Comparison of ENCODE assay signal across 15 mouse cellular contexts in genomic region chr11:99130736-99131462, GRCm38 (mm10). TPM values are rescaled to one million over a fixed set of nuclear protein-coding genes. Genes with fewer than 3 reads are reported as not detected.
A peak's percentile ranks its signal among the peaks of the same experiment; 100 is the strongest.
DNase-seq lines count a peak whose midpoint lies in the region; ATAC-seq and TF ChIP-seq lines count a peak whose summit lies in the region.
"Had no signal": no experiment of that assay in that cellular context is flagged by ENCODE, and none has a peak within 500 bp of the region (broad histone marks: within the 10 kb centered on the region; RNA-seq: fewer than 3 reads in every experiment).

No protein-coding gene starts in this region.

- no peak for TF ChIP-seq CTCF in CH12.LX (conservative IDR thresholded peaks at IDR 0.05 in 1 of 2, IDR thresholded peaks at IDR 0.05 in 1 of 2; ENCODE audit: low read depth in 2 of 2, low read length in 2 of 2)

- dilution Hi-C loops in CH12.LX (cut with MboI; ENCODE audit: extremely low pct_ligation_motif_present, extremely low pct_unique_long_range_greater_than_20kb, low sequenced_read_pairs), result no loop called here

- peak overlapping the region; percentile 89 for H3K27ac ChIP-seq in hindbrain, embryonic 11.5 days (ENCODE audit: low read depth, low read length)
- no peak overlapping the region for H3K27ac ChIP-seq in hindbrain, embryonic 14.5 days
- peak overlapping the region; percentile 74; the same call in 1 of the 2 replicates for H3K27ac ChIP-seq in CH12.LX (ENCODE audit: insufficient read depth, low read depth)
- H3K27ac ChIP-seq: macrophage had no signal

- peaks cover 13% of the 10 kb centered on the region for H3K4me1 ChIP-seq in hindbrain, embryonic 11.5 days (replicated peaks; ENCODE audit: control insufficient read depth, insufficient read depth, low read length)
- H3K4me1 ChIP-seq in hindbrain, embryonic 14.5 days (replicated peaks; ENCODE audit: control insufficient read depth, insufficient read depth, low read length), result peaks cover 17% of the 10 kb centered on the region
- peaks cover 41 to 94% of the 10 kb centered on the region in 2 experiments for H3K4me1 ChIP-seq in CH12.LX (ENCODE audit: control insufficient read depth in 1 of 2, insufficient read depth in 2 of 2)

- H3K79me2 ChIP-seq in CH12.LX (replicated peaks; ENCODE audit: control insufficient read depth, extremely low read depth, insufficient read depth, poor library complexity, severe bottlenecking), result no peaks in the 10 kb centered on the region

- H3K27me3 ChIP-seq in hindbrain, embryonic 11.5 days (ENCODE audit: control insufficient read depth, insufficient read depth, low read length), result no peaks in the 10 kb centered on the region
- no peaks in the 10 kb centered on the region for H3K27me3 ChIP-seq in hindbrain, embryonic 14.5 days (ENCODE audit: control insufficient read depth, insufficient read depth, low read length)
- H3K27me3 ChIP-seq in CH12.LX (replicated peaks), result no peaks in the 10 kb centered on the region

- H3K4me3 ChIP-seq in hindbrain, embryonic 11.5 days (ENCODE audit: low read depth, low read length), result no peak overlapping the region
- no peak overlapping the region for H3K4me3 ChIP-seq in hindbrain, embryonic 14.5 days (replicated peaks; ENCODE audit: low read length)
- H3K4me3 ChIP-seq in CH12.LX (replicated peaks in 1 of 3; ENCODE audit: low read depth in 2 of 3, low read length in 2 of 3, poor library complexity in 1 of 3), result peak overlapping the region in 1 of 3 experiments; percentile 29

- no peak overlapping the region for H3K9ac ChIP-seq in hindbrain, embryonic 11.5 days (ENCODE audit: low read depth, low read length)
- H3K9ac ChIP-seq in hindbrain, embryonic 14.5 days, result no peak overlapping the region
- no peak overlapping the region; the same call in 1 of the 2 replicates for H3K9ac ChIP-seq in CH12.LX (ENCODE audit: insufficient read depth, low read depth)
- H3K9ac ChIP-seq: liver, postnatal 0 days had no signal

- no peak overlapping the region for H3K4me2 ChIP-seq in hindbrain, embryonic 11.5 days (replicated peaks; ENCODE audit: low read depth, low read length)
- H3K4me2 ChIP-seq in hindbrain, embryonic 14.5 days (replicated peaks), result no peak overlapping the region
- peak overlapping the region; percentile 75; the same call in 1 of the 2 replicates for H3K4me2 ChIP-seq in CH12.LX (ENCODE audit: insufficient read depth, low read depth, poor library complexity, severe bottlenecking)

- H3K36me3 ChIP-seq in hindbrain, embryonic 11.5 days (ENCODE audit: control insufficient read depth, insufficient read depth, low read length), result no peaks in the 10 kb centered on the region
- H3K36me3 ChIP-seq in hindbrain, embryonic 14.5 days (replicated peaks; ENCODE audit: control insufficient read depth, insufficient read depth), result no peaks in the 10 kb centered on the region
- no peaks in the 10 kb centered on the region for H3K36me3 ChIP-seq in CH12.LX (replicated peaks in 1 of 2; ENCODE audit: control insufficient read depth in 1 of 2, insufficient read depth in 1 of 2, low read length in 1 of 2)

- no peak for TF ChIP-seq POLR2A in CH12.LX (IDR thresholded peaks at IDR 0.05; ENCODE audit: low read depth, low read length)

- in situ Hi-C loops in CH12.LX (cut with MboI; ENCODE audit: low pct_ligation_motif_present, low pct_unique_long_range_greater_than_20kb, low sequenced_read_pairs), result loop anchor here (5.0 kb wide), 1 partner anchor 89 kb away; the partner anchor contains the start of gene Igfbp4

- DNase-seq in hindbrain, embryonic 11.5 days (ENCODE audit: low spot score), result no peak
- DNase-seq in hindbrain, embryonic 14.5 days (ENCODE audit: low spot score), result no peak
- DNase-seq in CD4-positive, CD25-positive, alpha-beta regulatory T cell, adult 2 months (ENCODE audit: low read depth, low spot score), result peak; percentile 76
- no peak for DNase-seq in CH12.LX (ENCODE audit: extremely low read depth)
- DNase-seq in lung, postnatal 14 days, result no peak
- DNase-seq in cerebellum, adult 8-10 months, result no peak
- DNase-seq: adrenal gland, postnatal 36 days; cerebellum, adult 11 months; gastrocnemius, postnatal 10 days; layer of hippocampus, adult 9-11 months; liver, postnatal 0 days had no signal

- WGBS in hindbrain, embryonic 11.5 days, result 56% methylated on average over 5 of the region's 5 CpGs
- WGBS in hindbrain, embryonic 14.5 days, result 59% methylated on average over 5 of the region's 5 CpGs

- H3K9me3 ChIP-seq in hindbrain, embryonic 11.5 days (ENCODE audit: control insufficient read depth, low read length), result no peaks in the 10 kb centered on the region
- H3K9me3 ChIP-seq in hindbrain, embryonic 14.5 days (ENCODE audit: control insufficient read depth, low read length), result no peaks in the 10 kb centered on the region
- H3K9me3 ChIP-seq in CH12.LX (replicated peaks; ENCODE audit: low read length), result no peaks in the 10 kb centered on the region

- no peak for TF ChIP-seq RAD21 in CH12.LX (IDR thresholded peaks at IDR 0.05; ENCODE audit: low read depth, low read length)

- ATAC-seq in hindbrain, embryonic 11.5 days (ENCODE audit: low FRiP score), result no peak
- ATAC-seq in hindbrain, embryonic 14.5 days (ENCODE audit: low FRiP score), result no peak
- peak; percentile 78 for ATAC-seq in inflammation-experienced regulatory T-cells, adult 6 months
- ATAC-seq: liver, postnatal 0 days had no signal

- peak; percentile 44; the same call in 1 of the 2 replicates for TF ChIP-seq EP300 in CH12.LX (IDR thresholded peaks at IDR 0.05; ENCODE audit: low read length)

TF ChIP-seq in CH12.LX, 34 proteins besides CTCF, POLR2A, EP300 and RAD21:
- TF ChIP-seq ZNF384 (IDR thresholded peaks at IDR 0.05; ENCODE audit: low read depth, low read length), result no peak
- TF ChIP-seq MYC (IDR thresholded peaks at IDR 0.05; ENCODE audit: low read depth, low read length), result no peak
- TF ChIP-seq ZKSCAN1 (IDR thresholded peaks at IDR 0.05; ENCODE audit: borderline replicate concordance, low read depth, low read length), result no peak
- TF ChIP-seq HCFC1 (IDR thresholded peaks at IDR 0.05; ENCODE audit: low read depth, low read length), result peak; percentile 32
- TF ChIP-seq ETS1 (conservative IDR thresholded peaks at IDR 0.05; ENCODE audit: low read depth, low read length), result peak; percentile 42
- TF ChIP-seq MAFK (IDR thresholded peaks at IDR 0.05; ENCODE audit: insufficient replicate concordance, low read length), result no peak
- TF ChIP-seq RCOR1 (conservative IDR thresholded peaks at IDR 0.05; ENCODE audit: low read depth, low read length), result 0 out of 2 replicates have a peak, but pooled peaks have one; percentile 49
- no peak for TF ChIP-seq JUND (conservative IDR thresholded peaks at IDR 0.05; ENCODE audit: low read depth, low read length)
- TF ChIP-seq TBP (conservative IDR thresholded peaks at IDR 0.05; ENCODE audit: low read depth, low read length), result no peak
- TF ChIP-seq NELFE (IDR thresholded peaks at IDR 0.05; ENCODE audit: low read depth, low read length), result no peak
- peak; percentile 7; the same call in 1 of the 2 replicates for TF ChIP-seq SIN3A (IDR thresholded peaks at IDR 0.05; ENCODE audit: low read length)
- peak; percentile 73; the same call in 1 of the 2 replicates for TF ChIP-seq IRF4 (IDR thresholded peaks at IDR 0.05; ENCODE audit: low read depth, low read length)
- no peak for TF ChIP-seq MAZ (IDR thresholded peaks at IDR 0.05; ENCODE audit: low read depth, low read length)
- no peak for TF ChIP-seq MXI1 (IDR thresholded peaks at IDR 0.05; ENCODE audit: low read depth, low read length)
- TF ChIP-seq MEF2A (IDR thresholded peaks at IDR 0.05; ENCODE audit: borderline replicate concordance, low read depth, low read length), result peak; percentile 61; the same call in 1 of the 2 replicates
- peak; percentile 68 for TF ChIP-seq BHLHE40 (IDR thresholded peaks at IDR 0.05; ENCODE audit: low read depth, low read length)
- TF ChIP-seq CHD1 (IDR thresholded peaks at IDR 0.05; ENCODE audit: low read depth, low read length), result no peak
- peak; percentile 49; the same call in 1 of the 2 replicates for TF ChIP-seq TCF12 (IDR thresholded peaks at IDR 0.05; ENCODE audit: low read depth, low read length)
- no peak for TF ChIP-seq KAT2A (IDR thresholded peaks at IDR 0.05; ENCODE audit: insufficient replicate concordance, low read length)
- TF ChIP-seq GABPA (IDR thresholded peaks at IDR 0.05; ENCODE audit: insufficient replicate concordance, low read depth, low read length), result no peak

RNA-seq across cellular contexts. Expression of gene Ccr7, which starts 24.0 kb away (rescaled TPM):
- 0.17 and 0.31 TPM in 2 replicates for polyA plus RNA-seq in hindbrain, embryonic 11.5 days (2014; fragmentation: Nextera tagmentation; extraction: Ambion mirVana)
- polyA plus RNA-seq in hindbrain, embryonic 14.5 days (2014; fragmentation: Nextera tagmentation; extraction: Ambion mirVana), result 0.23 TPM in 1 of 2 replicates, not detected in the other
- total RNA-seq in CH12.LX (2012; rRNA removed), result 170 and 241 TPM in 2 replicates
- total RNA-seq in CH12.LX (2014; rRNA removed), result 178 and 203 TPM in 2 replicates
- 306 and 316 TPM in 2 replicates for polyA plus RNA-seq in CH12.LX (2012; ENCODE audit: insufficient read length, low read depth)
- 100 to 1,000 TPM in 2 of 3 experiments, 10 to 100 TPM in 1; 16.6 to 295 (median 286) TPM for polyA plus RNA-seq in inflammation-experienced regulatory T-cells, adult 6 months (2017; shearing (Covaris generic))
- polyA plus RNA-seq: kidney, embryonic 14.5 days had no signal

RNA-seq across cellular contexts. Expression of gene Tns4, which starts 41.8 kb away (rescaled TPM):
- 0.50 and 1.1 TPM in 2 replicates for polyA plus RNA-seq in hindbrain, embryonic 11.5 days (2014; fragmentation: Nextera tagmentation; extraction: Ambion mirVana)
- 0.20 TPM in 1 of 2 replicates, not detected in the other for polyA plus RNA-seq in hindbrain, embryonic 14.5 days (2014; fragmentation: Nextera tagmentation; extraction: Ambion mirVana)
- total RNA-seq in CH12.LX (2012; rRNA removed) (0.04 and 0.13 TPM in 2 replicates), CH12.LX (2014; rRNA removed) (not detected in 2 replicates)
- polyA plus RNA-seq in CH12.LX (2012; ENCODE audit: insufficient read length, low read depth), result 0.11 TPM in 1 of 2 replicates, not detected in the other
- polyA plus RNA-seq in inflammation-experienced regulatory T-cells, adult 6 months (2017; shearing (Covaris generic)), result under 1 TPM; 0.30 to 0.58 (median 0.51) TPM
- total RNA-seq: gastrocnemius, postnatal 10 days; hematopoietic stem cell, adult 5-6 weeks had no signal

Comparison
In these comparisons a context has a peak if more than half of its experiments do, and no peak if none do; other contexts are left out.
1. RNA of gene Ccr7, which starts 24.0 kb away (polyA plus RNA-seq): 306 to 316 TPM in CH12.LX and 16.6 to 295 TPM in inflammation-experienced regulatory T-cells, adult 6 months; 0.17 to 0.31 TPM in hindbrain, embryonic 11.5 days and 0.23 TPM in hindbrain, embryonic 14.5 days; every median in the first group is over 10 times any median in the second.